Mouse (Mus musculus) liver, adult 2 months (tissue): ENCODE data around the gene Zfp385c.

Source experiments
- CTCF ChIP-seq: fragments of 200-500 bp; IDR thresholded peaks from 2 replicates; pipeline ENCODE4 v1.5.1; 2011; ENCODE audit warnings: low read depth, low read length, control low read depth
- POLR2A ChIP-seq: fragments of 200-500 bp; IDR thresholded peaks from 2 replicates; pipeline ENCODE4 v1.6.1; 2011; ENCODE audit warnings: low read length, control low read depth; ENCODE audit not compliant: insufficient read depth; ENCODE audit errors: extremely low read depth

- TF ChIP-seq CTCF (no peak), POLR2A (no peak)
Measured at GRCm38 (mm10) chr11:100579116-100579799, 113.0 kb downstream of the Zfp385c start.
